Mouse (Mus musculus): ENCODE results near the gene Rxra.

Gene Rxra

GRCm38 (mm10) chr2:27730002-27730905 lies 54.0 kb downstream of the Rxra start:
- DNase-seq (ENCODE audit: low read depth, low spot score): peak; percentile 22
- H3K27me3 ChIP-seq (ENCODE audit: control insufficient read depth, insufficient read depth, low read length, poor library complexity, severe bottlenecking): no peaks in the 10 kb centered on the region
- no peaks in the 10 kb centered on the region for H3K36me3 ChIP-seq (ENCODE audit: control insufficient read depth, insufficient read depth, low read length, poor library complexity, severe bottlenecking)

GRCm38 (mm10) chr2:27733021-27733420 lies 56.8 kb downstream of the Rxra start:
- no peak for DNase-seq (ENCODE audit: low read depth, low spot score)
- Histone ChIP-seq H3K36me3 (ENCODE audit: control insufficient read depth, insufficient read depth, low read length, poor library complexity, severe bottlenecking) (no peaks in the 10 kb centered on the region), H3K27me3 (ENCODE audit: control insufficient read depth, insufficient read depth, low read length, poor library complexity, severe bottlenecking) (no peaks in the 10 kb centered on the region)

- Histone ChIP-seq H3K36me3 (ENCODE audit: control insufficient read depth, insufficient read depth, low read length, poor library complexity, severe bottlenecking) (no peaks in the 10 kb centered on the region), H3K27me3 (ENCODE audit: control insufficient read depth, insufficient read depth, low read length, poor library complexity, severe bottlenecking) (no peaks in the 10 kb centered on the region)
- no peak for DNase-seq (ENCODE audit: low read depth, low spot score)
These were observed 58.1 kb downstream of the Rxra start for GRCm38 (mm10) chr2:27734328-27734727.

- no peak for DNase-seq (ENCODE audit: low read depth, low spot score)
- H3K36me3 ChIP-seq (ENCODE audit: control insufficient read depth, insufficient read depth, low read length, poor library complexity, severe bottlenecking): no peaks in the 10 kb centered on the region
- no peaks in the 10 kb centered on the region for H3K27me3 ChIP-seq (ENCODE audit: control insufficient read depth, insufficient read depth, low read length, poor library complexity, severe bottlenecking)
These were observed 58.6 kb downstream of the Rxra start for GRCm38 (mm10) chr2:27734800-27735199.

- Histone ChIP-seq H3K27me3 (ENCODE audit: control insufficient read depth, insufficient read depth, low read length, poor library complexity, severe bottlenecking) (no peaks in the 10 kb centered on the region), H3K36me3 (ENCODE audit: control insufficient read depth, insufficient read depth, low read length, poor library complexity, severe bottlenecking) (no peaks in the 10 kb centered on the region)
- no peak for DNase-seq (ENCODE audit: low read depth, low spot score)
These were observed 60.6 kb downstream of the Rxra start for GRCm38 (mm10) chr2:27736802-27737201.

- H3K36me3 ChIP-seq (ENCODE audit: control insufficient read depth, insufficient read depth, low read length, poor library complexity, severe bottlenecking): no peaks in the 10 kb centered on the region
These were observed 62.2 kb downstream of the Rxra start for GRCm38 (mm10) chr2:27738396-27738795.

GRCm38 (mm10) chr2:27740091-27740608 lies 63.9 kb downstream of the Rxra start:
- no peaks in the 10 kb centered on the region for H3K36me3 ChIP-seq (ENCODE audit: control insufficient read depth, insufficient read depth, low read length, poor library complexity, severe bottlenecking)
- peak; percentile 65 for DNase-seq (ENCODE audit: low read depth, low spot score)
- no peaks in the 10 kb centered on the region for H3K27me3 ChIP-seq (ENCODE audit: control insufficient read depth, insufficient read depth, low read length, poor library complexity, severe bottlenecking)

More at GRCm38 (mm10) chr2:27738396-27738795, 62.2 kb downstream of the Rxra start:
- no peaks in the 10 kb centered on the region for H3K27me3 ChIP-seq (ENCODE audit: control insufficient read depth, insufficient read depth, low read length, poor library complexity, severe bottlenecking)
- DNase-seq (ENCODE audit: low read depth, low spot score): no peak

GRCm38 (mm10) chr2:27743177-27743576 lies 66.9 kb downstream of the Rxra start:
- H3K36me3 ChIP-seq (ENCODE audit: control insufficient read depth, insufficient read depth, low read length, poor library complexity, severe bottlenecking): no peaks in the 10 kb centered on the region
- no peak for DNase-seq (ENCODE audit: low read depth, low spot score)
- H3K27me3 ChIP-seq (ENCODE audit: control insufficient read depth, insufficient read depth, low read length, poor library complexity, severe bottlenecking): no peaks in the 10 kb centered on the region

- H3K36me3 ChIP-seq (ENCODE audit: control insufficient read depth, insufficient read depth, low read length, poor library complexity, severe bottlenecking): no peaks in the 10 kb centered on the region
- H3K27me3 ChIP-seq (ENCODE audit: control insufficient read depth, insufficient read depth, low read length, poor library complexity, severe bottlenecking): no peaks in the 10 kb centered on the region
- no peak for DNase-seq (ENCODE audit: low read depth, low spot score)
These were observed 67.8 kb downstream of the Rxra start for GRCm38 (mm10) chr2:27743863-27744611.

- DNase-seq (ENCODE audit: low read depth, low spot score): peak; percentile 13
- Histone ChIP-seq H3K27me3 (ENCODE audit: control insufficient read depth, insufficient read depth, low read length, poor library complexity, severe bottlenecking) (no peaks in the 10 kb centered on the region), H3K36me3 (ENCODE audit: control insufficient read depth, insufficient read depth, low read length, poor library complexity, severe bottlenecking) (no peaks in the 10 kb centered on the region)
These were observed 68.5 kb downstream of the Rxra start for GRCm38 (mm10) chr2:27744612-27745351.

GRCm38 (mm10) chr2:27745673-27746620 lies 69.7 kb downstream of the Rxra start:
- no peaks in the 10 kb centered on the region for H3K36me3 ChIP-seq (ENCODE audit: control insufficient read depth, insufficient read depth, low read length, poor library complexity, severe bottlenecking)
- no peak for DNase-seq (ENCODE audit: low read depth, low spot score)
- H3K27me3 ChIP-seq (ENCODE audit: control insufficient read depth, insufficient read depth, low read length, poor library complexity, severe bottlenecking): no peaks in the 10 kb centered on the region

- H3K27me3 ChIP-seq (ENCODE audit: control insufficient read depth, insufficient read depth, low read length, poor library complexity, severe bottlenecking): no peaks in the 10 kb centered on the region
- no peak for DNase-seq (ENCODE audit: low read depth, low spot score)
- H3K36me3 ChIP-seq (ENCODE audit: control insufficient read depth, insufficient read depth, low read length, poor library complexity, severe bottlenecking): no peaks in the 10 kb centered on the region
These were observed 70.6 kb downstream of the Rxra start for GRCm38 (mm10) chr2:27746854-27747253.

GRCm38 (mm10) chr2:27748984-27749383 lies 72.7 kb downstream of the Rxra start:
- no peaks in the 10 kb centered on the region for H3K36me3 ChIP-seq (ENCODE audit: control insufficient read depth, insufficient read depth, low read length, poor library complexity, severe bottlenecking)
- no peaks in the 10 kb centered on the region for H3K27me3 ChIP-seq (ENCODE audit: control insufficient read depth, insufficient read depth, low read length, poor library complexity, severe bottlenecking)
- DNase-seq (ENCODE audit: low read depth, low spot score): no peak
